Mouse (Mus musculus): Measurements from ENCODE around the gene Mfsd9. TPM values are rescaled to one million over a fixed set of nuclear protein-coding genes. Genes with fewer than 3 reads are reported as not detected.

Gene Mfsd9
- polyA plus RNA-seq (2015; fragmentation: Nextera tagmentation; extraction: Ambion mirVana) = 0.82 and 0.83 TPM in 2 replicates

DNA sequence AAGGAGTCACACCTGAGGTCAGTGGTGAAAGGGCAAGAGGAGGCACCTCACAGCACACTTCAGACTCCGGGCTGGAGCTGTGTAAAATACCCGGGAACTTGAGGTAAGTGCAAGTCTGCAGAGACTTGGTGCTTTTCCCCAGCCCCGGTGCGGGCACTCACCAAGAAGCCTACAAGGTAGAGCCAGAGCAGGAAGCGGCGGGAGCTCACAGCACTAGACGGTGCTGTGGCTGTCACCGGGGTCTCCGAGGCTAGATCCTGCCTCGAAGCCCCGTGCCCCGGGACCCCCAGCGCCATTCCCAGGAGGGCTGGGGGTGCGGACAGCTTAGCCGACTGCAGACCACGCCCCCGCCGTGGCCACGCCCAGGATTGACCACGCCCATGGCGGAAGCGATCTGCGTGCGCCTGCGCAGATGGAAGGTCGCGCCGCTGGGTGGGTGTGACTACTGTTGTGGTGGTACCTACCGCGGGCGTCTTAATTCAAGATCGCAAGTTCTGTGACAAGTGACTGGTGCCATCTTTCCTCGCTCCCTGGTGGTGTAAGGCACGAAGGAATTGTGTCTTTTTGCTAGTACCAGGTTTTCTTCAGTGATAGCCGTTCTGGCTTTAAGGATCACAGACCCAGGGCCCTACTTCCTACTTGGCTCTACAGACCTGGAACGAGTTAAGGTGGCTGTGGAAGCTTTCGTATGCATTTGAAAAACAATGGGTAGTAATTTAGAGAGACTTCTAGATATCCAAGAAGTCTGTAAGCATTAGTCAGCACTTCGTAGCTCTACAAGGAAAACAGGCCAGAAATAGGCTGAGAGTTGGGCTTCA lies at the start of gene Mfsd9:
Mfsd9 (minus strand) TSS at position 364 of the 818 bp plus-strand sequence.
- 5% methylated on average over 38 of the region's 38 CpGs for WGBS (ENCODE audit: insufficient replicate concordance)
- peak; percentile 86 for DNase-seq
- H3K36me3 ChIP-seq = no peaks in the 10 kb centered on the region
- ATAC-seq (ENCODE audit: low read depth) = peak; percentile 91
- H3K4me2 ChIP-seq = peak within 1 kb of the TSS; percentile 77
- H3K4me3 ChIP-seq (replicated peaks) = peak within 1 kb of the TSS; percentile 74
- H3K27me3 ChIP-seq = no peaks in the 10 kb centered on the region
- H3K27ac ChIP-seq = 0 out of 2 replicates have a peak within 1 kb of the TSS, but pooled peaks have one; percentile 10
- H3K9ac ChIP-seq = peak within 1 kb of the TSS; percentile 74
- peaks cover 18% of the 10 kb centered on the region for H3K4me1 ChIP-seq (replicated peaks)
- H3K9me3 ChIP-seq (replicated peaks) = no peaks in the 10 kb centered on the region

DNA sequence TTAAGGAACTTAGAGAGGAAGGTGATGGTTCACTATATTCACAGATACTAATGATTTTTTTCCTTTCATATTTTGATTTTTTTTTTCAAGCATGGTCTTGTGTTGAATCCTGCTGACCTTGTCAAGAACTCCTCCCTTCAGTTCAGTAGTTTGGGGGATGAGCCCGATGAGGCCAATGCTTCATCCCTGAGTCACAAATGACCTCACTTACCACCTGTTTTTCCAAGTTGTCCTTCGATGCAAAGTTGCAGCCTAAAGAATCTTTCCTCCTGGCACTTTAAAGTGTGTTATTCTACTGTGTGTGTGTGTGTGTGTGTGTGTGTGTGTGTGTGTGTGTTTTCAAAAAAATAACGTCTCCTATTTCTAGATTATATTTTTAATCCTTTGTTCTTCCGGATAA lies 45.0 kb upstream of the Mfsd9 start:
- Histone ChIP-seq H3K36me3 (no peaks in the 10 kb centered on the region), H3K27me3 (no peaks in the 10 kb centered on the region), H3K9me3 (replicated peaks) (no peaks in the 10 kb centered on the region), H3K4me2 (no peak overlapping the region), H3K27ac (no peak overlapping the region), H3K4me3 (replicated peaks) (no peak overlapping the region), H3K9ac (no peak overlapping the region), H3K4me1 (replicated peaks) (no peaks in the 10 kb centered on the region)
- ATAC-seq (ENCODE audit: low read depth) = no peak
- 67% methylated on average over 4 of the region's 4 CpGs for WGBS (ENCODE audit: insufficient replicate concordance)
- DNase-seq = no peak

DNA sequence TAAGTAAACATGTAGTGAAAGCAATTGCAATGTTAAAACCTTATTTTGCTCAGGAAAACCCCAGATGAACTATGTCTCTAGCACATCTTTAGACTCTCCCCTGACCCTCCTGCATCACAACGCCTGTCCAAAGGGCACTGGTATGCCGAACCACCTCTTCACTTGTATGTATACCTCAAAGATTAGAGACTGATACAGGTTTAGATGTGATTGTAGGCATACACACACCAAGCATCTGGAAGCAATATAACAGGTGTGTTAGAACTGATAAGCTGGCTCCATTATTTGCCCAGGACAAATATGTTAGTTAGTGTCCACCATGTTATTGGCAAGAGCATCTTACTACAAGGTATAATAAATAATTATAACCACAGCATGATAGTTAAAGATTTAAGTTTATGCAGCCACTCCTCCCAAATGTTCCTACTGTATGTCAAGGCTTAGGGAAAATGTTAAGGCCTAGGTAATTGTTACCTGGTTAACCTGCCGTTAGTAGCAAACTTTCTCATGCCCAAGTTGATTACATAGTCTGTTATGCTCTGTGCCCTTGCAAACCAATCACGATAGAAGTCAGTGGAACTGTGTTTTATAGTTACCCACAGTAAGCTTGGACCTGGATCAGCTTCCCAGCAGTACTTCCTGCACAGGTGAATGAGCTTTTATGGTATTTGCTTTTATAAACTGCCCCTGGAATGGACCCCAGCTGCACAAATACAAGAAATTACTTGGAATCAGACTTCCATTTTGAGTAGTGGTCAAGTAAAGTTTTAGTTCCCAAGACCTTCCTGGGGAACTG lies 40.4 kb upstream of the Mfsd9 start:
- Histone ChIP-seq H3K36me3 (no peaks in the 10 kb centered on the region), H3K4me1 (replicated peaks) (no peaks in the 10 kb centered on the region), H3K4me3 (replicated peaks) (no peak overlapping the region), H3K27ac (no peak overlapping the region), H3K4me2 (no peak overlapping the region), H3K9me3 (replicated peaks) (no peaks in the 10 kb centered on the region), H3K9ac (no peak overlapping the region), H3K27me3 (no peaks in the 10 kb centered on the region)
- no peak for ATAC-seq (ENCODE audit: low read depth)
- DNase-seq = no peak
- WGBS (ENCODE audit: insufficient replicate concordance) = 60% methylated on average over 4 of the region's 4 CpGs

DNA sequence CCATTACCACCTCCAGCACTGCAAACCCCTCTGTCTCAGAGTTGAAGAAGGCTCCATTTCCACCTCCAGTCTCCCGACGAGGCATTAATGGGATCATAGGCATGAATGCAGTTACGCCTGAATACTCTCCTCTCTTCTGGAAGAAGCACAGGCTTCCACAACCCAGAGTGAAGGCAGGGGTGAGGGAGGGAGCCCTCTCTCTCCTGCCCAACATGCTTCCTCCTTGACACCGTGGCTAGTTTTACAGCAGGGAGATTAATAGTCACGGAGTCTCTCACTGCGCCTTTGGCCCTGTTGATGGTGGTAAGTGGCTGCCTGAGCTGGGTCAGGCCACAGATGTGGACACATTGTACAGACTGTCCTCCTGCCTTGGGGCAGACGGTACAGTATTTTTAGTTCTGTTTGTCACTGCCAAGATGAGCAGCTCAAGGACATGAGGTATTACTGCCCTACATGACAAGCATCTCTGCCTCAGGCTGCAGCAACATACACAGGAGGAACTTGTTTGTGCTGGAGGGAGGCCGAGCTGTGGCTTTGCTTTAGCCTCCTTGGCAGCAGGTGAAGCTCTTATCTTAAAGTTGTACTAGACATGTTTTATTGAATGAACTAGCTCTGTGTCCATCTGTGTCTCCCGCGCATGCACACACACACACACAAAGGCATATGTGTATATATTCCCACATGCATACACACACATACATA lies 38.9 kb upstream of the Mfsd9 start:
- H3K4me1 ChIP-seq (replicated peaks) = no peaks in the 10 kb centered on the region
- ATAC-seq (ENCODE audit: low read depth) = no peak
- H3K9me3 ChIP-seq (replicated peaks) = no peaks in the 10 kb centered on the region
- WGBS (ENCODE audit: insufficient replicate concordance) = 62% methylated on average over 10 of the region's 10 CpGs
- no peak overlapping the region for H3K9ac ChIP-seq
- H3K27me3 ChIP-seq = no peaks in the 10 kb centered on the region
- no peak for DNase-seq
- no peaks in the 10 kb centered on the region for H3K36me3 ChIP-seq
- no peak overlapping the region for H3K4me2 ChIP-seq
- no peak overlapping the region for H3K4me3 ChIP-seq (replicated peaks)
- no peak overlapping the region for H3K27ac ChIP-seq

DNA sequence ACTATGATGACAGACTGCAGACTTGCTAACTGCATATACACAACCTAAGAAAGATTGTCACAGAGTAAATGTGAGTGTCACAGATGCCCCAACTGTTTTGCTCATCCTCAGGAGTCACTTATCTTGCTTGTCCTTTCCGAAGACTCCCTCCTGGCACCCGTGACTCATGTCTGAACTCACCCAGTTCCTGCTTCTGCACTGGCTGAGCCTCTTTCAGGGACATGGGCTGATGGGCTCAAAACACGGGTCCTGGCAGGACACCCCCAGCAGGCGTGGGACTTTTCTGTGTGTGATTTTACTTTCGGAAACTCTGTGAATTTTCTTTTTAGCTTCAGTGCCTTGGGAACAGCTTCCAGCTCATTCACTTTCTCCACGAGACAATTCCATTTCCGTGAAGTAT lies 35.3 kb upstream of the Mfsd9 start:
- Histone ChIP-seq H3K4me3 (replicated peaks) (no peak overlapping the region), H3K27ac (no peak overlapping the region), H3K4me1 (replicated peaks) (no peaks in the 10 kb centered on the region), H3K9me3 (replicated peaks) (no peaks in the 10 kb centered on the region), H3K36me3 (no peaks in the 10 kb centered on the region), H3K27me3 (no peaks in the 10 kb centered on the region), H3K4me2 (no peak overlapping the region), H3K9ac (no peak overlapping the region)
- DNase-seq (no peak), ATAC-seq (ENCODE audit: low read depth) (no peak)
- 59% methylated on average over 7 of the region's 7 CpGs for WGBS (ENCODE audit: insufficient replicate concordance)

DNA sequence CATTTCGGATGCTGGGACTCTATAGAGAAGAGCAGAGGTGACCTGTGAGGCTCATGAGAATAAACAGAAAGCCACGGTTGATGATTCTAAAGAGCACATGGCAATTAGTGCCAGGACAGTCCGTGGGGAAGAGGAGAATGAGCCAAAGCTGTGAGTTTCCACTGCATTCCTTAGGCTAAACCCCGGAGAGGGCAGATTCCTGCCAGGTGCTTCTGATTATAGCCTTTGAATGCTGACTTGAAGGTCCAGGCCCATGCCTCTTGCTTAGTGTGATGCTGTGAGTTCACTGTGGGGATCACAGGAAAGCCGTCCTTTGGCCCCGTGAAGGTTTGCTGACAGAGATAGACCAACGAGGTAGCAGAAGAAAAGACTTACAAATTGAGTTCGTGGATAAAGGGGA lies 34.4 kb upstream of the Mfsd9 start:
- H3K4me3 ChIP-seq (replicated peaks) = no peak overlapping the region
- no peak for DNase-seq
- no peaks in the 10 kb centered on the region for H3K36me3 ChIP-seq

DNA sequence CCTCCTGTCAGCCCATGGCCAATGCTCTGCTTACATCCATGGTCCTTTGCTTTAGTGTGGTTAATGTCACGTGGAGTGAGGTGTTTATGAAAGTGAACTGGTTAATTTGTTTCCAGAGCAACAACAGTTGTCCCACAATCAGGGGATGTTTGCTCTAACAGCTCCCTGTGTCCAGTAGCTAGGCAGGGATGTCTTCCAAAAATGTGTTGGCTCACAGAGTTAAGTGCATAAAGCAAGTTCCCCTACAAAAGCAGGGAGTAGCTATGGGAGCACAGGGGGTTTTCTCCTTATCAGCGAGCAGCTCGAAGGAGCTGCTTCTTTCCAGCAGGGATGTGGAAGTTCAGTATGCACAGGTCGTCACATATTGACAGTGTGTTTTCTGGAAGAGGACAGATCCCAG lies 34.0 kb upstream of the Mfsd9 start:
- Histone ChIP-seq H3K36me3 (no peaks in the 10 kb centered on the region), H3K9ac (no peak overlapping the region), H3K4me2 (no peak overlapping the region), H3K27me3 (no peaks in the 10 kb centered on the region), H3K4me3 (replicated peaks) (no peak overlapping the region), H3K27ac (no peak overlapping the region), H3K4me1 (replicated peaks) (no peaks in the 10 kb centered on the region), H3K9me3 (replicated peaks) (no peaks in the 10 kb centered on the region)
- DNase-seq (no peak), ATAC-seq (ENCODE audit: low read depth) (no peak)
- WGBS (ENCODE audit: insufficient replicate concordance) = 57% methylated on average over 4 of the region's 4 CpGs

More for the DNA sequence above, 34.4 kb upstream of the Mfsd9 start:
- H3K9ac ChIP-seq = no peak overlapping the region
- H3K4me1 ChIP-seq (replicated peaks) = no peaks in the 10 kb centered on the region
- H3K9me3 ChIP-seq (replicated peaks) = no peaks in the 10 kb centered on the region
- H3K4me2 ChIP-seq = no peak overlapping the region
- 57% methylated on average over 8 of the region's 8 CpGs for WGBS (ENCODE audit: insufficient replicate concordance)
- ATAC-seq (ENCODE audit: low read depth) = no peak
- H3K27me3 ChIP-seq = no peaks in the 10 kb centered on the region
- no peak overlapping the region for H3K27ac ChIP-seq

DNA sequence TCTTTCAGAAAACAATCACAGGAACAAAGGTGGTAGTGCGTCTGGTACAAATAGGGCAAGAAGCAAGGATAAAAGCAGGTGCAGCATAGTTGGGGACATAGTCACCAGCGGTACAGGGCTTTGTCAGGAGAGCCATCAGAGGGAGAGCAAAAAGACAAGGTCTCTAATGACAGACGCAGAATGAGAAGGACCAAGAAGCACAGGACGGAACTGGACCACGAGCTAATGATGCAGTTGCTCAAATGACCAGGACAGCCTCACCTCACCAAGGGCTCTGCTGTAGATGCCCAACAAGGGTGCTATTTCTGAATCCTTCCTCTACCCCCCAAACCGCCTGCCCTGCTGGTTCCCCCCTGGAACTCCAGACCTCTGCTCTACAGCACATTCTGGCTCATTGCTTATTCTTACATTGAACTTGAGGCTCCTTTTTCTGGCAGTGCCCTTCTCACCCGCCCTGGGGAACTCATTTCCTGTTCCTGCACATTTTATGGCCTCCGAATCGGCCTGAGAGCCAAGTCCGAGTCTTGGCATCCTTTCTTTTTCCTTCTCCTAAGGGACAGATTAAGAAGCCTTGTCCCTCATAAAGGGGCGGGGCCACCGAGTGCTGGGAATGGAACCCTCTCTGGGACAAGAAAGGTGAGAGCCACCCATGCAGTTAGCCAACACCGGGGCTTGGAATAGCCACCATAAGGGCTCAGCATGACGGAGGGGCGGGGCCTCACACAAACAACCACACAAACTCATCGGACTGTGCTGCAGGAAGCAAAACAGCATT lies 24.8 kb upstream of the Mfsd9 start:
- H3K4me1 ChIP-seq (replicated peaks) = no peaks in the 10 kb centered on the region
- no peak overlapping the region for H3K27ac ChIP-seq
- no peak for ATAC-seq (ENCODE audit: low read depth)
- 52% methylated on average over 16 of the region's 16 CpGs for WGBS (ENCODE audit: insufficient replicate concordance)
- H3K4me3 ChIP-seq (replicated peaks) = no peak overlapping the region
- no peaks in the 10 kb centered on the region for H3K36me3 ChIP-seq
- H3K9me3 ChIP-seq (replicated peaks) = no peaks in the 10 kb centered on the region
- H3K4me2 ChIP-seq = no peak overlapping the region
- H3K9ac ChIP-seq = no peak overlapping the region
- no peak for DNase-seq
- H3K27me3 ChIP-seq = no peaks in the 10 kb centered on the region

DNA sequence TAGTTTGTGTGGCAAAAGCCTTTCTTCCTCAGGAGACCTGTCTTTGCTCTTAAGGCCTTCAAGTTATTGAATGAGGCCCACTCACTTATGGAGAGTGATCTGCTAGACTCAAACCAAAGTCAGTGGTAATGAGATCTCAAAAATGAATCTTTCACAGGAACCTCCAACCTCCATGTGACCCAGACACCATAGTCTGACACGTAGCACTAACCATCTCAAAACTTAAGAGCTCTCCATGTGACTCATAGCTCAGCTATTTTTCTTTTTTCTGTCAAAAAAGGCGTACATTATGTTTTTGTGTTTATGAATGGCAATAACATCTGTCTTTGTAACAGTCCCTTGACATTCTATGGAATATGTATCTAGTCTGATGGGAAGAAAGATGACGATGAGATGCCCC lies 18.2 kb upstream of the Mfsd9 start:
- no peaks in the 10 kb centered on the region for H3K27me3 ChIP-seq
- H3K36me3 ChIP-seq = no peaks in the 10 kb centered on the region
- H3K4me2 ChIP-seq = no peak overlapping the region
- DNase-seq = no peak
- H3K4me1 ChIP-seq (replicated peaks) = no peaks in the 10 kb centered on the region
- H3K9me3 ChIP-seq (replicated peaks) = no peaks in the 10 kb centered on the region
- ATAC-seq (ENCODE audit: low read depth) = no peak
- H3K27ac ChIP-seq = no peak overlapping the region
- WGBS (ENCODE audit: insufficient replicate concordance) = 71% methylated on average over 3 of the region's 3 CpGs
- no peak overlapping the region for H3K4me3 ChIP-seq (replicated peaks)
- H3K9ac ChIP-seq = no peak overlapping the region

DNA sequence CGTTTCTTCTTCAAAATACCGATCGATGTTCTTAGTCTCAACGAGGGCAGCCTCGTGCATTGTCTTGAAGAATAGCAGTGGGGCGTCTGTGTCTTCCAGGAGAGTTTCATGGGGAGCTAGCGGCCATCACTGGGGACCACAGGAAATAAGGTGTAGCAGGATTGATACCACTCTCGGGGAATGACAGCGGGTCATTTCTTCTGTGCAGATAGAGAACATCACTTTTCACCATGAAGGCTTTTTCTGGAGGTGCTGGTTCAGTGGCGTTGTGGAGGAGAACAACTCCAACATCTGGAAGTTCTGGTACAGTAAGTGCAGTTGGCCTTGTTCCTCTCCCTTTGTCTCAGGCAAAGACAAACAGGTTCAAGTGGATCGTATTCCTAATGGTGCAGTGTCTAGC lies 15.4 kb upstream of the Mfsd9 start:
- Histone ChIP-seq H3K9ac (no peak overlapping the region), H3K4me3 (replicated peaks) (no peak overlapping the region), H3K4me1 (replicated peaks) (no peaks in the 10 kb centered on the region), H3K9me3 (replicated peaks) (no peaks in the 10 kb centered on the region), H3K36me3 (no peaks in the 10 kb centered on the region), H3K27me3 (no peaks in the 10 kb centered on the region), H3K4me2 (no peak overlapping the region), H3K27ac (no peak overlapping the region)
- DNase-seq (no peak), ATAC-seq (ENCODE audit: low read depth) (no peak)
- WGBS (ENCODE audit: insufficient replicate concordance) = 69% methylated on average over 11 of the region's 11 CpGs

DNA sequence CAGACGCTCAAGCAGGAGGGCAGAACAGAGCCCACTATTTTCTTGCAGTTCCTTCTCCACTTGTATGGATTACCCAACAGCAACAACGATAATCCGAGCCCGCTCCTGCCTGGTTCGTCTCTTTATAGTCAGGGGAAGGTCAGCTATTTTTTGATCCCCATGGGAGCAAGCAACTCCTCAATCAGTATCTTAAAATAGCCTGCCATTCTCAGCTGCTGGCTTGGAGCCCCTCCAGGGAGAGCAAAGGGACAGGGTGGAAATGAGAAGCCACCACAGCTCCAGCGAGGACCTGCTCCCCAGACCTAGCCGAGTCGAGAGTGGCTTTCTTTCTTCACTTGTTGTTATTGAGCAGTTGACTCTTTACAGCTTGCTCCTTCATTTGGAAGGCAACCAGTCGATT lies 14.9 kb upstream of the Mfsd9 start, which contains the start of gene Tmem182:
Tmem182 (plus strand) TSS at position 251 of the 400 bp plus-strand sequence.
- 67% methylated on average over 9 of the region's 9 CpGs for WGBS (ENCODE audit: insufficient replicate concordance)
- DNase-seq (no peak), ATAC-seq (ENCODE audit: low read depth) (no peak)

More for the DNA sequence above, 14.9 kb upstream of the Mfsd9 start, which contains the start of gene Tmem182:
- no peak within 1 kb of the TSS for H3K9ac ChIP-seq
- no peaks in the 10 kb centered on the region for H3K4me1 ChIP-seq (replicated peaks)
- H3K4me2 ChIP-seq = no peak within 1 kb of the TSS
- H3K36me3 ChIP-seq = no peaks in the 10 kb centered on the region
- no peak within 1 kb of the TSS for H3K4me3 ChIP-seq (replicated peaks)
- H3K27ac ChIP-seq = no peak within 1 kb of the TSS
- no peaks in the 10 kb centered on the region for H3K9me3 ChIP-seq (replicated peaks)
- no peaks in the 10 kb centered on the region for H3K27me3 ChIP-seq
